Mouse (Mus musculus): ENCODE measurements around the gene Gm5460. TPM values are rescaled to one million over a fixed set of nuclear protein-coding genes. Genes with fewer than 3 reads are reported as not detected.

Gm5460 gene
- not detected in 2 replicates for total RNA-seq (2021)
- long read RNA-seq = 0 reads

DNA sequence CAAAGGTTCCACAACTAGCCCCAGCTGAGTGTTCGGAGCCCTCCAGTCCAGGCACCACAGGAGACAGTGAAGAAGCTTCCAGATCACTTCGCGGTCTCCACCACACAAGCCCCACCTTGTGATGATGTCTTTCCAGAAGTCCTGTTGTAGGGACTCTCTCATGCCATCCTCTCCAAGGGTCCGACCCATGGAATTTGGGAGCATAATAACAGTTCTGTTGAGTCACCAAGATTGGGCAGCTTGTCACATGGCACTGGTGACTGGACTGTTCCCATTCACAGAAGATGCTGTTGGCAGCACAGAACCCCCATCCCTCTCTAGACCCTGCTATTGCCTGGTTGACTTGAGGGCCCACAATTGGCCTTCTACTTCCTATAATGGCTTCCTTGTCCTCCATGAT, at the start of gene Gm5460:
Gene Gm5460 (plus strand): TSS at position 378 of the 400 bp plus-strand sequence.
- DNase-seq = no peak

DNA sequence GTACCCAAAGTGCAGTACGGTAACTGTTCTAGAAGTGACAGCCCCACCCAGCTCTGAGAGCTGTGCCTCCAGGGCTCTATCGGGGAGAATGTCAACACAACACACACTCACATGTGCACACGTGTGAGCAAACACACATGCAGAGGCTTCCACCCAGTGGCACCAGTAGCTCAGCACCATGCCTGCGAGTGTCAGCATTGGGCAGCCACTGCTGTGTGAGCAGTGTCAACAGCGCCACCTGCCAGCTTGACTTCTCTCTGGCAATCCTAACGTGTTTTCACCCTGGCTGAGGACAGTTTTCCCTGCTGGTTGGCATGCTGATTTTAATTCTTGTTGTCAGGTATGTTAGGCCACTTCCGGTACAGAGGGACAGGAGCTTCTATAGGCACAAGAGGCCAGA, 43.9 kb upstream of the Gm5460 start:
- DNase-seq = no peak

GRCm38 (mm10) chr14:33974752-33975151, 41.8 kb upstream of the Gm5460 start:
- no peak for DNase-seq

- no peak for DNase-seq
Measured at GRCm38 (mm10) chr14:33977748-33978147, 38.8 kb upstream of the Gm5460 start.

- DNase-seq = no peak
Measured at GRCm38 (mm10) chr14:33978604-33979059, 37.9 kb upstream of the Gm5460 start, which contains the start of gene Zfp488. Gene Zfp488, minus strand, starts transcription at chr14:33978764.

DNA sequence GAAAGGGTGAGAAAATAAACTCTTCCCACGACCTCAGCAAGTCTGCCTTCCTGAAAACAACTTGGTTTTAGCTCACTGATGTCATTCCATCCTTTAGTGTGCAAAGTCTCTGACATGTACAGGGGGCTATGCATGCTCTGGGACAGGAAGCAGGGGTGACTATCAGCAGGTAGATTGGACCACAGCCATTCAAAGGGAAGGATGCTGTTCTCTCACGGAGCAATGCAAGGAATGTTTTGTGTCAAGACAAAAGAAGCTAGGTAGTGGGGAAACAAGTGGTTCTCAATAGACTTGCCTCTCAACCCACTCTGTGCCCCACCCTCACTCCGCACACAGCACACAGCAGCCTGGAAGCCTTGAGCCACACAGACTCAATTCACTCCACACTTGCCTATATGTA, 27.4 kb upstream of the Gm5460 start:
- DNase-seq = no peak

DNA sequence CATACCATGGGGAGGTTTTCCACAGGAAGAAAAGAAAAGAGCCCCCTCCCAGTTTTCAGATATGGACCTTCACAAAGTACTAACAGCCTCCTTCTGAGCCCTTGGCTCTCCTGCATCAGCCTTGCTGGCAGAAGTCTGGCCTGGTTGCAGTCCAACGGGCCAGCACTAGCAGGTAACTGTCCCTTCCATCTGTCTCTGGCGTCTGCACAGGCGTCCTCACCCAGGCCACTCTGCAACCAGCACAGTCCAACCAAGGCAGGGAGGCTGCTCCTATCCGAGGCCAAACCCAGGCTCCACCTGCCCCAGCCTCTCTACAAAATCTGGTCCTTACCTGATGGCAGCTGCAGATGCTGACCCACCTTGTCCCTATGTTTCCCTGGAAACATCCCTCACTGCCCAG, 24.6 kb upstream of the Gm5460 start:
- no peak for DNase-seq

GRCm38 (mm10) chr14:33993051-33993450, 23.5 kb upstream of the Gm5460 start:
- DNase-seq = no peak

GRCm38 (mm10) chr14:33993521-33994289, 22.9 kb upstream of the Gm5460 start:
- DNase-seq = no peak

GRCm38 (mm10) chr14:33997427-33997826, 19.1 kb upstream of the Gm5460 start:
- no peak for DNase-seq

DNA sequence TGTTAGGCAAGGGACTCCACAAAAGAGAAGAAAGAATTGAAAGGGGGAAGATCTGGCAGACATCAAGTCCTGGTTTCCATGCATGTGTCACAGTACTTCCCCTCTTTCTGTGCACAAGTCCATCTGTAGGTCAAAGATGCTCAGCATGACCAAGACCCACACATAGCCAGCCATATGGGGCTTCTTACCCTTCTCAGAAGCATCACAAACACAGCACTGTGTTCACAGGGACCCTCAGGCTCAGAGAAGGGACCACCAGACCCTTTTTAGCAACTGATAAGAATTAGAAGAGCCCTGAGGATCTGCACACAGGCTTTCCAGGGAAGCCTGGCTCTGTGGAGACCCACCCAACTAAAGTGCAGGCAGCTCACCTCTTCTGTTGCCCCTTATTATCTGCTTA, 16.5 kb upstream of the Gm5460 start:
- no peak for DNase-seq

DNA sequence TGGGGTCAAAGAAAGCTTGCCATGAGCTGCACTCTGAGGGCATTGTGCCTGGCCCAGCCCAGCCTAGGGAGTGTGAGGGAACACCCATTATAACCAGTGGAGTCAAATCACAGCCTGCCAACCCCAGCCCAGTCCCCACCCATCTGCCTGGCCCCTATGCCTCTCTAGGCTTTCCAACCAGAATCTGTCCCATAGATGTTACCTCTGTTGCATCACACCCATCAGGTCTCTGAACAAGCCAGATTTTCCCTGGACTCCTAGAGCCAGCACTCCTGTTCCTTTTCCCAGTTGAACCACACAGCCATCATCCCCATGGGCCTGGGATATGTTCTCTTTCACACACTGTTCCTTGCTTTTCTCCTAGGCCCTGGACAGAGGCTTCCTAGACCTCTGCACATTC, 15.1 kb upstream of the Gm5460 start:
- DNase-seq = no peak

DNA sequence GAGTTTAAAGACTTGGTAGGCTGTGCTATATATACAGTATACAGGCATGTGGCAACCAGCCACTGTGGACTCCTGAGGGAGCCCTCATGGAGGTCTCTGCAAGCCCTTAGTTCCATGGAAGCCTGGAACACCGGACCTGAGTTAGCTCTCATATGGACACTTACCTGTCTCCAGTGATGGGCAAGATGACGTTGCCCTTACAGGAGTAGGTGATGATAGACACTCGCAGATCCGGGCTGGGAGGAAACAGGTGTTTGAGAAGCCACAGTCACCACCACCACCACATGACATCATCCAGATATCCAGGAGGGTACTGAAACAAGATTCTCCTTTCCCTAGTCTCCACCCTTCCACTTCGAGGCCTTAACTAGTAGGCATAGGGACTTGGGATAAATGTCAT, 14.2 kb upstream of the Gm5460 start:
- DNase-seq = no peak

GRCm38 (mm10) chr14:34015063-34015462, 1.5 kb upstream of the Gm5460 start, which contains the start of gene Gm30083:
Gene Gm30083, minus strand, starts transcription at chr14:34015182.
- DNase-seq = no peak

DNA sequence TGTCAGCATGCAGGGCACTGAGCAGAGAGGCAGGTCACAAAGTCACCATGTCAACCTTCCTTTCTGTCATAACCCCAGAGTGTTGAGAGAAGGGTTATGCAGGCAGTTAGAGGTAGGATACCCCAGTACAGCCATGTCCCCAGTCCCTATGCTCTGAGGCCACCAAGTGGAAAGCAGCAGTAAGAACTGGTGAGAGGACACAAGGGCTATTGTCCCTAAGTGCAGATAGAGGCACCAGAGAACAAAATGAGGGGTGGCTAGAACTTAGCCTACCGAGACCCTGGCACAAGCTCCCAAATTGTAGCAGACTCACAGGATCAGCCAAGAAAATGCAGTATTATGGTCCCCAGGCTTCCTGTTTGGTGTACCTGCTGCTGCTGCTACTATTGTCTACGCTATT, 380 bp downstream of the Gm5460 start:
- no peak for DNase-seq

DNA sequence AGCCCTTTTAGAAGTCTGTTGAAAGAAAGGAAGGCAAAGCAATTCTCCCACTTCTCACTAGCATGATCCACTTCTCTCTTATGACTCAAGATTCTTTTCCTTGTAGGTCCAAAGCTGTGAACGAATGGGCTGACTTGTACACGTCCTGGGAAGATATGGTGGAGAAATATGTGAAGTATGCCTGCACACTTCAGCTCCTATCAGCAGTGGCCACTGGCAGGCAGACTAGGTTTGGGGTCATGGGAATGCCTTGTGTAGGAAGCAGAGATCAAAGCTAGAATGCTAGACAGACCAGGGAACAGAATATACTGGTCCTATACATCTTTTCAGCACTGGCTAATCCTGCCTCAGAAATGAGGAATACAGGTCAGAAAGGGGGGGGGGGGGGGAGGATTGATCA, 10.2 kb downstream of the Gm5460 start:
- no peak for DNase-seq

DNA sequence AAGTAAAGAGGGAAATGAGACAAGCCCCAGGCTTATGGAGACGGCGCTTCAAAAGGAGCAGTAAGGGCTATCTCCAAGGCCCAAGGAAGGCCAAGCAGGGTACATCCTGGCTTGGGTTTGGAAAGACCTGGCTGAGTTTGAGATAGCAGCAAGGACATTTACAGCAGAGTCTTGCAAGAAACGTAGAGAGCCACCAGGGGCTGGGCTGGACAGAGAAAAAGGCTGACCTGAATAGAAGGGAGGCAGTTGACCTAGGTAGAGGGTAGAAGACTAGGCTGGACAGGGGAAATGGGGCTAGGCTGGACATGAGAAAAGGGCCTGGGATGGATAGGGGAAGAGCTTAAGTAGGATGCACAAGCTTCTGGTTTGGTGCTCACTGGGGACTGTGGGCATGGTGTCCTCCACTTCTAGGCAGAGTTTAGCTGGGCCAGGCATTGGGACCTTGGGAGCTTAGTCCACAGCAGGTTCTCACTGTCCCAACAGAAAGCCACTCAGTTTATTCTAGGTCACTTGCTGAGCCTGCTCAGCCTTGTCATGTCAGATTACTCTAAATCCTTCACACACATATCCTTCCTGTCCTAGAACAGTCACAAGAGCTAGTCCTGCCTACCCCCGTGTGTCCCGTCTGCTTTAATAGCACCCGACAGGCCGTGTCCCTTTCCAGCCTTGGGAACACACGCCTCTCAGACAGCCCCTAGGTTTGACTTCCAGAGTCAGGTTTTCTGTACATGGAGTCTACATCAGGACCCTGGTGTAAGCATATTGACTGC, 17.5 kb downstream of the Gm5460 start:
- DNase-seq = no peak

DNA sequence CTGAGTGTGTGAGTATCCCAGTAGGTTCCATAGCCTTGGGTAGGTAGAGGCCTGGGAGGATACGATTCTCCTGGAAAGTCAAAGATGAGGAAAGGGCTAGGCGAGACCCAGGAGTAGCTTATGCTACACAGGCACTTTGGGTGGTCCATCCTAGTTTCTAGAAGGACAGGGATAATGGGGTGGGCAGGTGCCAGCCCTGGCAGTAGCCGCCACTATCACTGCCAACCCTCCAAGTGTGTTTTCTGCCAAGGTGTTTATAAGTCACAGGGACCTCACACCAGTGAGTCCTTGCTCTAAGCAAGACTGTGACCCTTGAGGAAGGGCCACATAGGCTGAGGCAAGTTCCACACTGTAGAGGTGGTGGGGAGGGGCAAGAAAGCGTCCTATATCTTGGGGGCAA, 24.7 kb downstream of the Gm5460 start:
- no peak for DNase-seq

DNA sequence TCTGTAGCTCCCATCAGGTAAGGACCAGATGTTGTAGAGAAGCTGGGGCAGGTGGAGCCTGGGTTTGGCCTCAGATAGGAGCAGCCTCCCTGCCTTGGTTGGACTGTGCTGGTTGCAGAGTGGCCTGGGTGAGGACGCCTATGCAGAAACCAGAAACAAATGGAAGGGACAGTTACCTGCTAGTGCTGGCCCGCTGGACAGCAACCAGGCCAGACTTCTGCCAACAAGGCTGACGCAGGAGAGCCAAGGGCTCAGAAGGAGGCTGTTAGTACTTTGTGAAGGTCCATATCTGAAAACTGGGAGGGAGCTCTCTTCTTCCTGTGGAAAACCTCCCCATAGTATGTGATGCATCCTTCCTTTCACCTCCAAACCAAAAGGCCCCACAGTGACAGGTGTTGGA, 26.8 kb downstream of the Gm5460 start:
- DNase-seq = no peak

- no peak for DNase-seq
Measured at GRCm38 (mm10) chr14:34050101-34050779, 33.7 kb downstream of the Gm5460 start.

DNA sequence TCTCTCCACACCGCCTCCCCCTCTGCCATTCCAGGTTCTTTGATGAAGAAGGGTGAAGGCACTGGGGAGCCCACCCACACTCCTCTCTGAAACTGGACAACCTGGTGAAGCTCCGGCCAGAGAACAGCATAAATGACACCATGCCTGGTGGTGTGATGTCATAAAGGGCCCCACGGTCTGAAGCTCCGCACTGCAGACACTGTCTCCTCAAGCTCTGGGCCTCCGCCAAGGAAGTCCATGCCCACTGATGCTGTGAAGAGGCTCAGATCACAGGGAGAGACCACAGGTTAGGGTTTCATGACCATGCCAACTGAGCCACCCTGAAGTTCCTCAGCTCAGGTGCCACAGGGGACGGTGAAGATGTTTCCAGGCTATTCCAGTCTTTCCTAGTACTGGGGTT, 36.0 kb downstream of the Gm5460 start, which contains the start of gene Antxrl:
Gene Antxrl (plus strand): TSS at position 192 of the 400 bp plus-strand sequence.
- no peak for DNase-seq

GRCm38 (mm10) chr14:34071665-34072064, 55.1 kb downstream of the Gm5460 start:
- DNase-seq = no peak

GRCm38 (mm10) chr14:34075346-34075745, 58.8 kb downstream of the Gm5460 start:
- DNase-seq = no peak
